Mouse (Mus musculus) cerebellum, postnatal 4 days (tissue): Measurements from ENCODE around the gene Olfr1394.
"Not testable (repeated sequence)": the region's sequence is repeated elsewhere in the genome, so short reads cannot be mapped to it uniquely, and the experiment has no call there.

Experiments
- DNase-seq, 2 experiments: peaks; one replicate each; pipeline ENCODE4 v3.0.0; 2022; ENCODE audit warnings: low spot score in 2 of 2, mixed read lengths in 1 of 2

Olfr1394 gene

GRCm38 (mm10) chr11:49154077-49154476, at the start of gene Olfr1394:
Gene Olfr1394, plus strand, starts transcription at chr11:49154377.
- DNase-seq = no peak

- DNase-seq = no peak
Measured at GRCm38 (mm10) chr11:49105752-49106151, 48.4 kb upstream of the Olfr1394 start.

GRCm38 (mm10) chr11:49107650-49108537, 46.3 kb upstream of the Olfr1394 start:
- DNase-seq = no peak

GRCm38 (mm10) chr11:49108833-49109232, 45.3 kb upstream of the Olfr1394 start:
- no peak for DNase-seq

- DNase-seq = no peak
Measured at GRCm38 (mm10) chr11:49111000-49111399, 43.2 kb upstream of the Olfr1394 start.

GRCm38 (mm10) chr11:49112624-49113219, 41.5 kb upstream of the Olfr1394 start:
- DNase-seq = no peak

- DNase-seq = no peak
Measured at GRCm38 (mm10) chr11:49114158-49114557, 40.0 kb upstream of the Olfr1394 start.

GRCm38 (mm10) chr11:49114774-49115173, 39.4 kb upstream of the Olfr1394 start, which contains the start of gene Olfr1396:
Gene Olfr1396, minus strand, starts transcription at chr11:49114874.
- no peak for DNase-seq

GRCm38 (mm10) chr11:49119635-49120034, 34.5 kb upstream of the Olfr1394 start:
- DNase-seq = no peak

GRCm38 (mm10) chr11:49124169-49124568, 30.0 kb upstream of the Olfr1394 start:
- no peak for DNase-seq

- DNase-seq = no peak
Measured at GRCm38 (mm10) chr11:49141974-49142373, 12.2 kb upstream of the Olfr1394 start, which contains the start of gene Olfr1395. Gene Olfr1395, plus strand, starts transcription at chr11:49142274.

- no peak for DNase-seq
Measured at GRCm38 (mm10) chr11:49156821-49157814, 2.9 kb downstream of the Olfr1394 start.

GRCm38 (mm10) chr11:49168839-49169611, 14.8 kb downstream of the Olfr1394 start:
- peak in 1 of 2 experiments; percentile 10 for DNase-seq

- DNase-seq = no peak
Measured at GRCm38 (mm10) chr11:49170576-49170975, 16.4 kb downstream of the Olfr1394 start.

- DNase-seq = no peak
Measured at GRCm38 (mm10) chr11:49175345-49175744, 21.2 kb downstream of the Olfr1394 start.

GRCm38 (mm10) chr11:49176047-49176779, 22.0 kb downstream of the Olfr1394 start:
- not testable (repeated sequence) for DNase-seq

GRCm38 (mm10) chr11:49183172-49183571, 29.0 kb downstream of the Olfr1394 start:
- no peak for DNase-seq

GRCm38 (mm10) chr11:49186452-49186851, 32.3 kb downstream of the Olfr1394 start:
- DNase-seq = no peak

GRCm38 (mm10) chr11:49186955-49187488, 32.8 kb downstream of the Olfr1394 start, which contains the start of gene Btnl9:
Gene Btnl9, minus strand, starts transcription at chr11:49187159.
- no peak for DNase-seq

GRCm38 (mm10) chr11:49187701-49188100, 33.5 kb downstream of the Olfr1394 start:
- no peak for DNase-seq
